Mouse (Mus musculus): ENCODE results near the gene Cct6b.

GRCm38 (mm10) chr11:82683765-82684505, 80.2 kb downstream of the Cct6b start:
- TF ChIP-seq POLR2A (IDR thresholded peaks at IDR 0.05; ENCODE audit: extremely low read depth, insufficient read depth, low read length): no peak
- TF ChIP-seq CTCF (IDR thresholded peaks at IDR 0.05; ENCODE audit: extremely low read depth, insufficient read depth, low read length): peak; percentile 65

All from cortical plate, adult 2 months (tissue).